Mouse (Mus musculus) activated CD4-positive, CD25-positive, alpha-beta regulatory T cell (primary cell): ENCODE data around the gene Nfkbib. TPM values are rescaled to one million over a fixed set of nuclear protein-coding genes. Genes with fewer than 3 reads are reported as not detected.

Experiments used
- polyA plus RNA-seq, 2 experiments: library from polyadenylated mRNA; unstranded; fragments of 100-300 nt; shearing (Covaris generic); gene quantifications; one replicate each; pipeline ENCODE4 v1.2.1; 2017

Nfkbib gene
- 100 to 1,000 TPM; 102 to 109 TPM for polyA plus RNA-seq

DNA sequence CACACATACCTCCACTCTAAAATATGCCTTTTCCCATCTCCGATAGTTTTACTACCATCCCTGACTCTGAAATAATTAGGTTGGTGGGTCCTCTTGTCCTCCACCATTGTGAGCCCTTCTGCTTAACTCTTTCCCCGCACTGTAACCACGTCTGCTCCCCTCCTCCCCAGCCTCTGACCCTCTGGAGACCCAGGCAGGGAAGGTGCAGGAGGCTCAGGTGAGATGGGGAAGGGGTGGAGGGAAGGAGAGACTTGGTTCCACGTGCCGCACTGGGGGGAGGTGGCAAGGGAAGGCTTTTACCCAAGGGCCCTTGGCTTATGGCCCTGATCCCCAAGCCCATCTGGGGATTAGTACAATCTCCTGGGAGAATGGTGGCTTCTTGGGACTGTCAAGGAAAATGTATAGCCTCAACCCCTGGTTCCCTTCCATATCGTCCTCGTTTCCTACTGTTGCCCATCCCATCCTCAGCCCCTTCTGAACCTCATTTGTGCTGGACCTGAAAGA, at the start of gene Nfkbib:
Nfkbib (minus strand) TSS at position 51 of the 504 bp plus-strand sequence.

GRCm38 (mm10) chr7:28808221-28808941, 41.1 kb upstream of the Nfkbib start, which contains the start of gene Hnrnpl:
TSS of gene Hnrnpl (plus strand) at chr7:28808541.

GRCm38 (mm10) chr7:28788307-28789195, 21.2 kb upstream of the Nfkbib start, which contains the start of gene Rinl:
TSS of gene Rinl (plus strand) at chr7:28788969.

GRCm38 (mm10) chr7:28766173-28766879, 986 bp downstream of the Nfkbib start, which contains the start of gene Sirt2:
TSS of gene Sirt2 (plus strand) at chr7:28766735.

DNA sequence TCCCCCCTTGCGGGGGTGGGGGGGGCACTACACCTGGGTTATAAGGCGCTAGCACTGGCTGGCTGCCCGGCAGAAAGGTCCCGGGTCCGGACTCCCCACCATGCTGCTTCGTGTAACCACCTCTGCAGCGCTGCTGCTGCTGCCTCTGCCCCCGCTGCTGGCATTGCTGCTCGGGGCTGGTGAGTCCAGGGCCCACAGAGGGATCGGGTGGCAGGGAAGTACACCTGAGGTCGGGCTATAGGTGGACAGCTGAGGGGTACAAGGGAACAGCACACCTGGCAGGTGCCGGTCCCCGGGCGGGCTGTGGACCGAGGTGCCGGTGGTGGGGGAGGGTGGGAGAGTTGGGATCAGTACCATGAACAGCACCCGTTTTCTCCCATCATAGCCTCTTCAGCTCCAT, 11.2 kb downstream of the Nfkbib start, which contains the start of gene Ccer2:
Ccer2 (plus strand) TSS at position 96 of the 400 bp plus-strand sequence.

GRCm38 (mm10) chr7:28741709-28742438, 25.4 kb downstream of the Nfkbib start, which contains the start of the genes Mrps12 and Sars2:
TSS of gene Mrps12 (minus strand) at chr7:28741820.
TSS of gene Sars2 (plus strand) at chr7:28741992.

GRCm38 (mm10) chr7:28716590-28717281, 50.6 kb downstream of the Nfkbib start, which contains the start of gene Fbxo17:
TSS of gene Fbxo17 (plus strand) at chr7:28716804.

Other genes starting within 250 kb of the Nfkbib start
- gene Ifnl3, start 244.7 kb downstream of the Nfkbib start, polyA plus RNA-seq = not detected
- not detected for gene Sycn, start 226.6 kb downstream of the Nfkbib start, polyA plus RNA-seq
- under 1 TPM; 0.22 to 0.38 TPM for gene Nccrp1, start 220.3 kb downstream of the Nfkbib start, polyA plus RNA-seq
- gene Samd4b, start 169.4 kb downstream of the Nfkbib start, polyA plus RNA-seq = 10 to 100 TPM; 25.4 to 29.9 TPM
- gene Pak4, start 169.3 kb downstream of the Nfkbib start, polyA plus RNA-seq = 1 to 10 TPM; 6.8 to 7.7 TPM
- gene Acp7, start 136.2 kb downstream of the Nfkbib start, polyA plus RNA-seq = not detected
- 1 to 10 TPM; 4.2 to 6.6 TPM for gene Fbxo27, start 74.7 kb downstream of the Nfkbib start, polyA plus RNA-seq
- gene Fbxo17, start 50.7 kb downstream of the Nfkbib start, polyA plus RNA-seq = 10 to 100 TPM in 1 of 2 experiments, 1 to 10 TPM in 1; 9.6 to 16.2 TPM
- gene Mrps12, start 25.7 kb downstream of the Nfkbib start, polyA plus RNA-seq = 10 to 100 TPM; 94.8 to 97.2 TPM
- 10 to 100 TPM; 19.8 to 23.6 TPM for gene Sars2, start 25.5 kb downstream of the Nfkbib start, polyA plus RNA-seq
- not detected for gene Ccer2, start 11.3 kb downstream of the Nfkbib start, polyA plus RNA-seq
- 100 to 1,000 TPM in 1 of 2 experiments, 10 to 100 TPM in 1; 74.7 to 117 TPM for gene Sirt2, start 777 bp downstream of the Nfkbib start, polyA plus RNA-seq
- gene Rinl, start 21.5 kb upstream of the Nfkbib start, polyA plus RNA-seq = 100 to 1,000 TPM; 220 to 310 TPM
- 100 to 1,000 TPM; 305 to 311 TPM for gene Hnrnpl, start 41.0 kb upstream of the Nfkbib start, polyA plus RNA-seq
- 100 to 1,000 TPM; 187 to 201 TPM for gene Ech1, start 57.7 kb upstream of the Nfkbib start, polyA plus RNA-seq
- gene Lgals4, start 66.3 kb upstream of the Nfkbib start, polyA plus RNA-seq = 10 to 100 TPM; 16.8 to 29.9 TPM
- 10 to 100 TPM in 1 of 2 experiments, 1 to 10 TPM in 1; 3.2 to 11.6 TPM for gene Lgals7, start 96.3 kb upstream of the Nfkbib start, polyA plus RNA-seq
- under 1 TPM in 1 of 2 experiments, not detected in 1; 0.65 TPM for gene Capn12, start 113.9 kb upstream of the Nfkbib start, polyA plus RNA-seq
- gene Actn4, start 194.8 kb upstream of the Nfkbib start, polyA plus RNA-seq = 100 to 1,000 TPM; 157 to 274 TPM
- gene Eif3k, start 214.4 kb upstream of the Nfkbib start, polyA plus RNA-seq = 100 to 1,000 TPM; 357 to 451 TPM
- gene Map4k1, start 214.5 kb upstream of the Nfkbib start, polyA plus RNA-seq = 100 to 1,000 TPM; 152 to 176 TPM